Mouse (Mus musculus) kidney, postnatal 0 days (tissue): ENCODE data around the gene Ptpn1. TPM values are rescaled to one million over a fixed set of nuclear protein-coding genes. Genes with fewer than 3 reads are reported as not detected.

ENCODE experiments used
- ATAC-seq: fragments of 200-750 bp; cut with Nextera tagmentation; replicated peaks from 2 replicates; pipeline ENCODE4 v1.8.0; 2017; ENCODE audit warnings: low read depth, moderate number of reproducible peaks, moderate TSS enrichment, moderate library complexity; ENCODE audit not compliant: low FRiP score
- DNase-seq: peaks from one replicate; pipeline ENCODE4 v3.0.0-alpha.2; 2016; ENCODE audit warnings: low spot score
- H3K27ac ChIP-seq: fragments of 300-500 bp; sonication (generic); 2 replicates; pipeline ENCODE4 v1.5.1; 2014; ENCODE audit warnings: mild to moderate bottlenecking
- H3K27me3 ChIP-seq: fragments of 300-500 bp; sonication (generic); 2 replicates; pipeline ENCODE4 v1.6.1; 2014; ENCODE audit warnings: low read length, mixed read lengths; ENCODE audit not compliant: insufficient read depth
- H3K36me3 ChIP-seq: fragments of 300-500 bp; sonication (generic); 2 replicates; pipeline ENCODE4 v1.6.1; 2014; ENCODE audit warnings: low read length, mixed read lengths; ENCODE audit not compliant: insufficient read depth
- H3K4me1 ChIP-seq: fragments of 300-500 bp; sonication (generic); replicated peaks from 2 replicates; pipeline ENCODE4 v1.6.1; 2014; ENCODE audit warnings: antibody characterized with exemption, low read length, mixed read lengths; ENCODE audit not compliant: insufficient read depth
- H3K4me2 ChIP-seq: fragments of 300-500 bp; sonication (generic); 2 replicates; pipeline ENCODE4 v1.6.1; 2014; ENCODE audit warnings: mild to moderate bottlenecking, low read length, moderate library complexity, mixed read lengths
- H3K4me3 ChIP-seq: fragments of 300-500 bp; sonication (generic); replicated peaks from 2 replicates; pipeline ENCODE4 v1.5.1; 2014; ENCODE audit warnings: low read depth, low read length
- H3K9ac ChIP-seq: fragments of 300-500 bp; sonication (generic); 2 replicates; pipeline ENCODE4 v1.6.1; 2014; ENCODE audit warnings: low read depth, low read length
- H3K9me3 ChIP-seq: fragments of 300-500 bp; sonication (generic); replicated peaks from 2 replicates; pipeline ENCODE4 v1.6.1; 2016; ENCODE audit warnings: low read length, inconsistent platforms, mixed read lengths
- CTCF ChIP-seq: IDR thresholded peaks from 2 replicates; pipeline ENCODE4 v1.5.1; 2016; ENCODE audit warnings: antibody characterized with exemption, low read depth, mild to moderate bottlenecking, moderate library complexity
- WGBS: fragments of 180-500 bp; shearing (Covaris S2); extraction: QIAGEN DNeasy Blood & Tissue Kit; methylation state at CpG from one replicate; pipeline ENCODE4 v1.1.7; 2014; 5-methylcytosine and 5-hydroxymethylcytosine counted together
- polyA plus RNA-seq: library from polyadenylated mRNA; unstranded; fragments of >200 nt; fragmentation: Nextera tagmentation; extraction: Ambion mirVana; gene quantifications from 2 replicates; pipeline ENCODE4 v1.2.1, GENCODE M21; 2015

Ptpn1 gene
- polyA plus RNA-seq, 1 experiment from 2014 or later: 54.2 TPM

- ATAC-seq (no peak), DNase-seq (no peak)
- Histone ChIP-seq H3K9me3 (no peaks in the 10 kb centered on the region), H3K4me2 (no peak overlapping the region), H3K9ac (no peak overlapping the region), H3K27me3 (no peaks in the 10 kb centered on the region), H3K27ac (no peak overlapping the region), H3K4me1 (no peaks in the 10 kb centered on the region), H3K4me3 (no peak overlapping the region), H3K36me3 (no peaks in the 10 kb centered on the region)
- WGBS: 79% methylated on average over 3 of the region's 3 CpGs
- TF ChIP-seq CTCF: no peak
Measured at GRCm38 (mm10) chr2:167935956-167936355, 4.1 kb downstream of the Ptpn1 start.

DNA sequence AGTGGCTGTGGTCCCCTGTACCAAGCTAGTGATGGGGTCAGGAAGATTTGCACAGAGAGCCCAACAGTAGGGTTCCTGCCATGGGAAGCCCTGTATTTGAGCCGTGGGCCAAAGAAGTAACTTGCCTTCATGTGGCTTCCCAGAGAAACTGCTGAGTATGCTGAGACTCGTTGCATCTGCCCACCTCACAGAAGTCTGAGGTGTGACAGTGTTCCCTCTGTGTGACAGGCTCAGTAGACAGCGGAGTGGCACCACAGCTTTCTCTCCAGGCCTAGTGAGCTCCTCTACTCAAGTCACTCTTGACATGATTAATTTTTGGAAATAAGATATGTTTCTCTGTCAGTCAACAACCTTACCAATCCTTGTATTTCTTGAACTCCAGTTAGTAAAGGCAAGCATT lies 6.9 kb downstream of the Ptpn1 start:
- TF ChIP-seq CTCF: no peak
- WGBS: 63% methylated on average over 3 of the region's 3 CpGs
- H3K27ac ChIP-seq: no peak overlapping the region

DNA sequence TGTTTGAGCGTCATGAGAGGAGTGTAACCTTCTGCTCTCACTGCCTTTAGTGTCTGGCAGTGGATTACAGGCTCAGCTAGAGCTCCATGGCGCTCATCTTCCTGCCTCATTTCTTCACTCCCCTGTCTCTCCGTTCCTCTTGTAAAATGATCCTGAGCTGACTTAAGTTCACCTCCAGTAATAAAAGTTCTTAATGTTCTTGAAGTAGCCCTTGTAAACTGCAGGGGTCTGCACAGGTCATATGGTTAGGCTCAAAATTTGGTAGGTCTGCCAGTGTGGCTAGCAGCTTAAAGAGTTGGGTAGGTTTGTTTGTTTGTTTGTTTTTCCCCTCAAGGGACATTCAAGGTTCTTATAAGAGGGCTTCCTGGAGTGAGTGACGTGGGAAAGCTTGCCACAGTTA lies 7.3 kb downstream of the Ptpn1 start:
- ATAC-seq (no peak), DNase-seq (no peak)
- no peaks in the 10 kb centered on the region for H3K36me3 ChIP-seq
- H3K27me3 ChIP-seq: no peaks in the 10 kb centered on the region
- no peak overlapping the region for H3K27ac ChIP-seq
- H3K9ac ChIP-seq: no peak overlapping the region
- no peaks in the 10 kb centered on the region for H3K9me3 ChIP-seq
- peaks cover 21% of the 10 kb centered on the region for H3K4me1 ChIP-seq
- WGBS: 33% methylated on average over 4 of the region's 4 CpGs
- H3K4me3 ChIP-seq: no peak overlapping the region
- no peak for TF ChIP-seq CTCF
- H3K4me2 ChIP-seq: no peak overlapping the region

More for the DNA sequence above, 6.9 kb downstream of the Ptpn1 start:
- Histone ChIP-seq H3K4me1 (peaks cover 21% of the 10 kb centered on the region), H3K27me3 (no peaks in the 10 kb centered on the region), H3K9ac (no peak overlapping the region), H3K9me3 (no peaks in the 10 kb centered on the region), H3K36me3 (no peaks in the 10 kb centered on the region), H3K4me2 (no peak overlapping the region), H3K4me3 (no peak overlapping the region)
- DNase-seq (no peak), ATAC-seq (no peak)

DNA sequence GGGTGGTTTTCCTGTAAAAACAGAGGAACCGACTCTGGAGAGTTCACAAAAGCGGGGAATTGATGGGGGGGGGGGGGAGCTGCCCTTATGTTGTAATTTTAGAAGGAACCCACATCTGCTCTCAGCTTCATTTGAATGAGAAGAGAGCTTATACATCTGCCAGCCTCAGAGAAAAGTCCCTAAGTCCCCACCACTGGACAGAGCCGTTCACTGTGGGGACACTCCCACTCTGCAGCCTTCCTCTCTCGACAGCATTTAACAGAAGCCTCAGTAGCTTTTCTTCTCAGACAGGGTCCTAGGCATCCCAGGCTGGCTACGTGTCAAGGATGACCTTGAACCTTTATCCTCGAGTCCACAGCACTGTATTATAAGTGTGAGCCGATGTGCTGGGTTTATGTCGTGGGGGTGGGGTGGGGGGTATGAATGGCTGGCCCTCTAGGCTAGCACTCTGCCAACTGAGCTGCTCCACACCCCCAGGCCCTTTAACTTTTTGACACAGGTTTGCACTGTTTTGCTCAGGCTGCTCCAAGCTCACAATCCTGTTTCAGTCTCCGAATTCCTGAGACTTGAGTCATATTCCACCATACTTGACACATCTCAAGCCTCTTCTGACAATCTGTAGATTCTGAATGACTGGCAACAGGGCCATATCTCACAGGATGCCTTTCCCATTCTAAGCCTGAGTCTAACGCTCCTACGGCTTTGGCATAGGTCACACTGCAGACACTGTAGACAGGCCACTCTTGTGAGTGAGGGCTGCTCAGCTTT lies 8.0 kb downstream of the Ptpn1 start:
- no peak for ATAC-seq
- no peak for TF ChIP-seq CTCF
- Histone ChIP-seq H3K27ac (no peak overlapping the region), H3K4me3 (no peak overlapping the region), H3K4me2 (no peak overlapping the region), H3K36me3 (no peaks in the 10 kb centered on the region), H3K27me3 (no peaks in the 10 kb centered on the region), H3K9ac (no peak overlapping the region), H3K4me1 (peaks cover 21% of the 10 kb centered on the region), H3K9me3 (no peaks in the 10 kb centered on the region)
- 44% methylated on average over 11 of the region's 11 CpGs for whole genome bisulfite sequencing
- DNase-seq: no peak

GRCm38 (mm10) chr2:167940636-167941035 lies 8.8 kb downstream of the Ptpn1 start:
- Histone ChIP-seq H3K27ac (no peak overlapping the region), H3K4me3 (no peak overlapping the region), H3K27me3 (no peaks in the 10 kb centered on the region), H3K9me3 (no peaks in the 10 kb centered on the region), H3K9ac (no peak overlapping the region), H3K4me1 (peaks cover 21% of the 10 kb centered on the region), H3K36me3 (no peaks in the 10 kb centered on the region), H3K4me2 (no peak overlapping the region)
- TF ChIP-seq CTCF: no peak
- 85% methylated on average over 11 of the region's 11 CpGs for WGBS
- no peak for DNase-seq
- no peak for ATAC-seq

DNA sequence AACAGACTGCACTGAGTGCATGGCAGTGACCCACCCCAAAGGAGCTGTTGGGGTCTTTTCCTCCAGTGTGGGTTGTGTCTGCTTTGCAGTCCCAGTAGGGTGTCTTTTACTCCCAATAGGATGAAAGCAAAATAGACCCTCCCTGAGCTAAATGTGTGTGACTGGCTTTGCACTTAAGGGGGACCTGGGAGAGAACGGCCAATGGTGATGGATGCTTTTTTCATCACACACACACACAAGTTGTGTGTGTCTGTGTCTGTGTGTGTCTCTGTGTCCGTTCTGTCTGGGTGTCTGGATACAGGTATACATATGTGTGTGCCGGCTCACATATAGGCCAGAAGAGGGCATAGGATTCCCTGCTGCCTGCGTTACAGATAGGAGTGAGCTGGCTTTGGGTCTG lies 9.5 kb downstream of the Ptpn1 start:
- Histone ChIP-seq H3K27ac (no peak overlapping the region), H3K4me2 (no peak overlapping the region), H3K27me3 (no peaks in the 10 kb centered on the region), H3K9ac (no peak overlapping the region), H3K9me3 (no peaks in the 10 kb centered on the region), H3K36me3 (no peaks in the 10 kb centered on the region), H3K4me1 (peaks cover 21% of the 10 kb centered on the region), H3K4me3 (no peak overlapping the region)
- no peak for TF ChIP-seq CTCF
- no peak for ATAC-seq
- DNase-seq: no peak
- 71% methylated on average over 4 of the region's 4 CpGs for WGBS
